Mouse (Mus musculus): ENCODE data around the gene Bcas1. TPM values are rescaled to one million over a fixed set of nuclear protein-coding genes. Genes with fewer than 3 reads are reported as not detected.
A peak's percentile ranks its signal among the peaks of the same experiment; 100 is the strongest.

Gene Bcas1
- polyA plus RNA-seq, 1 experiment from 2014 or later: 1.4 TPM

GRCm38 (mm10) chr2:170330466-170330865 is 97.2 kb downstream of the Bcas1 start:
- Histone ChIP-seq H3K4me1 (ENCODE audit: insufficient read depth) (no peaks in the 10 kb centered on the region), H3K36me3 (ENCODE audit: insufficient read depth) (no peaks in the 10 kb centered on the region), H3K4me2 (no peak overlapping the region), H3K27me3 (ENCODE audit: insufficient read depth, low read length) (no peaks in the 10 kb centered on the region), H3K9ac (no peak overlapping the region), H3K4me3 (ENCODE audit: low read depth, low read length) (no peak overlapping the region), H3K9me3 (ENCODE audit: low read depth, low read length) (no peaks in the 10 kb centered on the region), H3K27ac (ENCODE audit: low read depth) (no peak overlapping the region)
- DNase-seq: peak; percentile 56
- WGBS: 44% methylated on average over 8 of the region's 8 CpGs
- no peak for TF ChIP-seq CTCF (IDR thresholded peaks at IDR 0.05; ENCODE audit: low read depth)
- ATAC-seq (ENCODE audit: insufficient read depth): peak; percentile 48; the same call in 1 of the 2 replicates

GRCm38 (mm10) chr2:170329921-170330320 is 97.7 kb downstream of the Bcas1 start:
- DNase-seq: peak; percentile 2
- Histone ChIP-seq H3K4me3 (ENCODE audit: low read depth, low read length) (no peak overlapping the region), H3K27ac (ENCODE audit: low read depth) (no peak overlapping the region), H3K9ac (no peak overlapping the region), H3K4me2 (no peak overlapping the region), H3K27me3 (ENCODE audit: insufficient read depth, low read length) (no peaks in the 10 kb centered on the region), H3K9me3 (ENCODE audit: low read depth, low read length) (no peaks in the 10 kb centered on the region), H3K36me3 (ENCODE audit: insufficient read depth) (no peaks in the 10 kb centered on the region), H3K4me1 (ENCODE audit: insufficient read depth) (no peaks in the 10 kb centered on the region)
- ATAC-seq (ENCODE audit: insufficient read depth): no peak
- no peak for TF ChIP-seq CTCF (IDR thresholded peaks at IDR 0.05; ENCODE audit: low read depth)
- 74% methylated on average over 13 of the region's 13 CpGs for WGBS

GRCm38 (mm10) chr2:170323925-170324347 is 103.7 kb downstream of the Bcas1 start:
- H3K4me3 ChIP-seq (ENCODE audit: low read depth, low read length): peak overlapping the region; percentile 36
- no peaks in the 10 kb centered on the region for H3K9me3 ChIP-seq (ENCODE audit: low read depth, low read length)
- DNase-seq (peak; percentile 91), ATAC-seq (ENCODE audit: insufficient read depth) (peak; percentile 67)
- H3K9ac ChIP-seq: peak overlapping the region; percentile 44
- peak overlapping the region; percentile 69 for H3K4me2 ChIP-seq
- TF ChIP-seq CTCF (IDR thresholded peaks at IDR 0.05; ENCODE audit: low read depth): no peak
- H3K4me1 ChIP-seq (ENCODE audit: insufficient read depth): peaks cover 6% of the 10 kb centered on the region
- H3K36me3 ChIP-seq (ENCODE audit: insufficient read depth): no peaks in the 10 kb centered on the region
- H3K27ac ChIP-seq (ENCODE audit: low read depth): no peak overlapping the region
- 3% methylated on average over 19 of the region's 19 CpGs for WGBS
- H3K27me3 ChIP-seq (ENCODE audit: insufficient read depth, low read length): no peaks in the 10 kb centered on the region

- 26% methylated on average over 3 of the region's 3 CpGs for WGBS
- H3K27ac ChIP-seq (ENCODE audit: low read depth): no peak overlapping the region
- peak; percentile 8 for DNase-seq
These were observed 105.6 kb downstream of the Bcas1 start for GRCm38 (mm10) chr2:170322013-170322414.

GRCm38 (mm10) chr2:170321579-170321978 is 106.1 kb downstream of the Bcas1 start:
- Histone ChIP-seq H3K9me3 (ENCODE audit: low read depth, low read length) (no peaks in the 10 kb centered on the region), H3K27me3 (ENCODE audit: insufficient read depth, low read length) (no peaks in the 10 kb centered on the region), H3K36me3 (ENCODE audit: insufficient read depth) (no peaks in the 10 kb centered on the region), H3K27ac (ENCODE audit: low read depth) (no peak overlapping the region), H3K9ac (no peak overlapping the region), H3K4me2 (no peak overlapping the region), H3K4me3 (ENCODE audit: low read depth, low read length) (no peak overlapping the region), H3K4me1 (ENCODE audit: insufficient read depth) (peaks cover 6% of the 10 kb centered on the region)
- DNase-seq (peak; percentile 3), ATAC-seq (ENCODE audit: insufficient read depth) (no peak)
- no peak for TF ChIP-seq CTCF (IDR thresholded peaks at IDR 0.05; ENCODE audit: low read depth)
- WGBS: 45% methylated on average over 5 of the region's 5 CpGs

More at GRCm38 (mm10) chr2:170322013-170322414, 105.6 kb downstream of the Bcas1 start:
- Histone ChIP-seq H3K4me1 (ENCODE audit: insufficient read depth) (peaks cover 6% of the 10 kb centered on the region), H3K4me2 (no peak overlapping the region), H3K27me3 (ENCODE audit: insufficient read depth, low read length) (no peaks in the 10 kb centered on the region), H3K9me3 (ENCODE audit: low read depth, low read length) (no peaks in the 10 kb centered on the region), H3K4me3 (ENCODE audit: low read depth, low read length) (no peak overlapping the region), H3K36me3 (ENCODE audit: insufficient read depth) (no peaks in the 10 kb centered on the region), H3K9ac (no peak overlapping the region)
- ATAC-seq (ENCODE audit: insufficient read depth): no peak
- no peak for TF ChIP-seq CTCF (IDR thresholded peaks at IDR 0.05; ENCODE audit: low read depth)

- Histone ChIP-seq H3K27ac (ENCODE audit: low read depth) (peak overlapping the region; percentile 82; the same call in 1 of the 2 replicates), H3K4me1 (ENCODE audit: insufficient read depth) (peaks cover 6% of the 10 kb centered on the region), H3K9me3 (ENCODE audit: low read depth, low read length) (no peaks in the 10 kb centered on the region), H3K9ac (peak overlapping the region; percentile 64), H3K4me2 (peak overlapping the region; percentile 84), H3K4me3 (ENCODE audit: low read depth, low read length) (peak overlapping the region; percentile 41), H3K27me3 (ENCODE audit: insufficient read depth, low read length) (no peaks in the 10 kb centered on the region), H3K36me3 (ENCODE audit: insufficient read depth) (no peaks in the 10 kb centered on the region)
- no peak for TF ChIP-seq CTCF (IDR thresholded peaks at IDR 0.05; ENCODE audit: low read depth)
- peak; percentile 70 for DNase-seq
- 13% methylated on average over 20 of the region's 20 CpGs for WGBS
- peak; percentile 1; the same call in 1 of the 2 replicates for ATAC-seq (ENCODE audit: insufficient read depth)
These were observed 107.8 kb downstream of the Bcas1 start for GRCm38 (mm10) chr2:170319533-170320463.
